Mouse (Mus musculus) mature B cell (primary cell): ENCODE measurements around the gene Gnpat.

ENCODE experiments used
- in situ Hi-C: fragments of 300-500 bp; cut with MboI; formaldehyde crosslinking; loops from 2 replicates; pipeline ENCODE4 v1.14.3; 2019

Gnpat gene

DNA sequence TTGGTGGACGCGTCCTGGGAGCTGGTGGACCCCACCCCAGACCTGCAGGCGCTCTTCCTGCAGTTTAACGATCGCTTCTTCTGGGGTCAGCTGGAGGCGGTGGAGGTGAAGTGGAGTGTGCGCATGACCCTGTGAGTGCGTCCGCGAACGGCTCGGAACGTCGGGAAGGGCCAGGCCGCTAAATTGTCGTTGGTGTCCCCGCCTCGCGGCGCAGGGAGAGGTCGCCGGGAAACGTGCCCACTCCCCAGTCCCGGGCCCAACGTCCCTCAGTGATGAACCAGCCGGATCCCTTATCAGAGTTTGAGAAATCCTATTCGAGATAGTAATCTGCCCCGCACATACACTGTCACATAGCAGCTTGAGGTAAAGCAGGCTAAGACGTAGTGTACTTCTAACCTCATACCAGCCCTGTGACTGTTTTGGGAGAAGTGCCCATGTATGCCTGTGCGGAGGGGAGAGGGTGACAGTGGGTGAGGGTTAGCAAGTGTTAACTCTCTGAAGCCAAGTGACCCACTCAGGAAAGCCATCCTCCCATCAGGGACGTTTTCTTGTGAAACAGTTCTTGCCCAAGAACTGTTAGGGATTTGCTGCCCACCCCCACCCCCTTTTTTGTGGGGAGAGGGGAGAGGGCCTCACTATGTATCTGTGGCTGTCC lies 35.5 kb downstream of the Gnpat start:
- in situ Hi-C loops: no loop called here

DNA sequence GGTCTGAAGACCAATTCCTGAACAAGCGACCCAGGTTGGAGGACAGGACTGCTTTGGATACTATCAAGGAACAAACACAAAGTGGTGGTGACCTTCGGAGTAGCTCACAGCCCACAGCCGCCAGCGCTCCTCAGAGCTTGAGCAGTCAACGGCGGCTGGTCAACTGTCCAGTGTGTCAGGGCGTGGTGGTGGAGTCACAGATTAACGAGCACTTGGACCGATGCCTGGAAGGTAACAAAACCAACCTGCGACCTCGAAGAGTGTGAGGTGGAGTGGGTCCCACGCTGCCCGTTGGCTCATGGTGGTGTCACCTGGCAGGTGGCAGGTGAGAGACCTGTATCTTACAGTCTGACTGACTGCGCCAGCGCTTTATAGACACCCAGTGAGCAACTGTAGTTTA lies 40.4 kb downstream of the Gnpat start:
- in situ Hi-C loops: no loop called here

GRCm38 (mm10) chr8:124905482-124905881 lies 42.6 kb downstream of the Gnpat start:
- in situ Hi-C loops: no loop called here

DNA sequence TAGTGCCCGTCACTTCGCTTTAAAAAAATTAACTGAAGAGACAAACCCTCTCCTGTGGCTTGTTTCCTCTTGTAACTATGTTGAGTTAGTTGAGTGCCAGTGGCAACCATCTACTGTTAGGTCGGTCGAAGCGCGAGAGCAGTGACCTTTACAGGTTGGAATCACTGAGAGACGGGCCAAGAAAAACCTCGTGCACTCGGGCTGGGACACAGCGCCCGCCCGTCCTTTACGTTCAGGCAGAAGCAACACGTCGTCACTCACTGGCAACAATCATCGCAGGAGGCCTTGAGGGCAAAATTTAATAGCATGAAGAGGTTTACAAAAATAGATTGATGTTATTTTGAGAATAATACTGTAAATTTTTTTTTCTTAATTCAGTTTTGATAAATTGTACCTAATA lies 47.1 kb downstream of the Gnpat start:
- in situ Hi-C loops: no loop called here

DNA sequence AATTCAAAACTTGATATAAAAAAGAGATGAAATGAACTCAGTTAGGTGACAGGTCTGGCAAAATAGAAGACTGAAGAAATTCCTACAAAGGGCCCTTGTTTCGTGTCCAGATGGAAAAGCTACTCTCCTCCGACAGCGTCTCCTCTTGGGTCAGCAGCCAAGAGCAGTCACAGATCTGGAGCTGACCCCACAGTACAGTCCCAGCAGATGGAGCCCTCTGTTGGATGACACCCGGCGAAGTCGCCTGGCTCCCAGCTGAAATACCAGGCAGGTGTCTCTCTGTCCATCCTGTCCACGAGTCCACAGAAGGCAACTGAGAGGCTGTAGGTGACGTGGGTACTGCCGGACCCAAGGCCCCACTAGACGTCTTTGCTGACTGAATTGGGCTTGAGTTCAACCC lies 47.5 kb downstream of the Gnpat start:
- in situ Hi-C loops: no loop called here

DNA sequence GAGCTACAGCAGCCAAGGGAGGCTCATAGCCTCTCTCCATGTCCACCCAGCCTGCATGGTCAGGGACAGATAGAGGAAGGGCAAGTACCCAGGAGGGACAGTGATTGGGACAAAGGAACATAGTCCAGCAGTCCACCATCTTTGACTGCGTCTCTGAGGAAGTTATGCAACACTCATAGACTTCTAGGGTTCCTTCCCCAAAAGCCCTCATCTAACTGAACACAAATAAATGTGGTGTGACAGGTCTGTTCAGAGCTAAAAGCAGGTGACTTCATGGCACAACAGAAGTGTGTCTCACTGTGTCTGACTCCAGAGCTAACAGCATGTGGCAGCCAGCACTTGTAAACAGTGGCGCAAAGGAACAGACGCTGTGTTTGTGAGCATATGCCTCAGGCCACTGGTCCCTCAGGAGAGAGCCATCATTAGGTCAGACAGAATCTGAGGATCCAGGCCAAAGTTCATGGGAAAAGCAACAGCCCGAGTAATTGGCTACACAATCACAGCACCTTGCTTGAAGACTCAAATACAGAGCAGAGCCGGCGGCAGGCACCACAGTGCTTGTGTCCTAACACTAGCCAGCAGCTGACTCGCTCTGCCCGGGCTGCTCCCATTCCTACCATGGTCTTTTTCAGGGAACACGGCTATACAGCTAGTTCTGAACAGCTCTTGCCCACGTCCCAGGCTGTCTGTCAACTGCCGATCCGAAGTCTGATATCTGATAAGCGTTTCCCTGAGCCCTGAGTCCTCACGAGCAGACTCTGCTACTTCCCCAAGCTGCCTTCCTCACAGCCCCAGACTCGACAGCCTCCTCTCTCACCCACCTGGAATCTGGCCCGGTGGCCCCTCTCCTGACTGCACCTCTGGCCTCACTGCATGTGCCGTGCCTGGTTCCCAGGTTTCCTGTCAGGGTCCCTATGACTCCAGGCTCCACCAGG lies 49.4 kb downstream of the Gnpat start:
- in situ Hi-C loops: no loop called here

DNA sequence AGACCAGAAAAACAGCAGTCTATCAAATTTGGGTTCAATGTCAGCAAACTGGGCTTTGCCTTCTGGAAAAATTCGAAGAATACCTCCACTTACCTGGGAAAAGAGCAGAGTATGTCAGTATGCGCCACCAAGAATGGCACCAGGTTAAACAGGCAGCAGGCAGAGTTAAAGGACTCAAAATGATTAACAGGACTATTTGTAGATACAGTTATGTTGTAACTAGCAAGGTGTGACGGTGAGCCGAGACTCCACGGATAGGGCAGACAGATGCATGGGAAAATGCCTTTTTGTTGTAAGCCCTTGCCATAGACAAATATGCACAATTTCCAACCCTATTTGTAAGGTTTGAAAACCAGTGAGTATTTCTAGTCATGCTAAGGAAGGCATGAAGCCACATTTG lies 51.2 kb downstream of the Gnpat start:
- in situ Hi-C loops: no loop called here

GRCm38 (mm10) chr8:124917741-124918484 lies 55.1 kb downstream of the Gnpat start:
- in situ Hi-C loops: no loop called here

DNA sequence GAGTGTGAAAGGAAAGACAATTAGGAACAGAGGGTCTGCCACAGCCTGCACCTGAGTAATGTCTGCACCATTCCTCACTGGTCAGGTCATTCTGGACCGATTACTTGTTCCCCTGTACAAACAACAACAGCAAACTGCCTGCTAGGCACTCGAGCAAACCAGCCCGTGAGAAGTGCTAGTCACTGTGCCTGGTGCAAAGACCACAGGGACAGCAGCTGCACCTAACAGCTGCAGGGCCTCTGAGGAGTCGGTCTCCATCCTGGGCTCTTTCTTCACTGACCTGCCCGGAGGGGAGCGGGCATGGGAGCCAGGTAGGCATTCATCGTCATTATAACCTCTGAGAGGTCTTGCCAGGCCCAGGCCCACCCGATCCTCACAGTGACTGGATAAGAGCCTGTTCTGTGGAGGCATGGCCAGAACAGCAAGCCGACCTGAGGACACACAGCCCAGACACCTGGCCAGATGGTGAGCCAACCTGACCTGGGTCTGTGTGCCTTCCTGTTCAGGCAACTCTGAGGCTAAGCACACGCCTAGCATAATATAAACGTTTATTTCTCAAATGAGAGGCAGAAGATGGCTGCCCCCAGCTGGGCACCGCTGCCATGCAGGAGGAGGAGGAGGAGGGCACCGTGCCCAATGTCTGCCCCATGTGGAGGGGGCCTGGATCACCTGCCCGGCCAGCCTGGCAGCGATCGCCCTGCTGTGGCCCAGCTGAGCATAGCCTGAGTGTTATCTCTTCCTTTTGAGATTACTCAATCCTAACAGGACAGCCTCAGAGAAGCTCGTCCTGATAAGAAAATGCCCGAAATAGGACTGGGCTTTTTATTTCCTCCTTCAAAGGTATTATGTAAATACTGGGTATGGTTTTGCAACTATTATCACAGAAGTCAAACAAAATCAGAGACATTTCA lies 58.8 kb downstream of the Gnpat start:
- in situ Hi-C loops: no loop called here

DNA sequence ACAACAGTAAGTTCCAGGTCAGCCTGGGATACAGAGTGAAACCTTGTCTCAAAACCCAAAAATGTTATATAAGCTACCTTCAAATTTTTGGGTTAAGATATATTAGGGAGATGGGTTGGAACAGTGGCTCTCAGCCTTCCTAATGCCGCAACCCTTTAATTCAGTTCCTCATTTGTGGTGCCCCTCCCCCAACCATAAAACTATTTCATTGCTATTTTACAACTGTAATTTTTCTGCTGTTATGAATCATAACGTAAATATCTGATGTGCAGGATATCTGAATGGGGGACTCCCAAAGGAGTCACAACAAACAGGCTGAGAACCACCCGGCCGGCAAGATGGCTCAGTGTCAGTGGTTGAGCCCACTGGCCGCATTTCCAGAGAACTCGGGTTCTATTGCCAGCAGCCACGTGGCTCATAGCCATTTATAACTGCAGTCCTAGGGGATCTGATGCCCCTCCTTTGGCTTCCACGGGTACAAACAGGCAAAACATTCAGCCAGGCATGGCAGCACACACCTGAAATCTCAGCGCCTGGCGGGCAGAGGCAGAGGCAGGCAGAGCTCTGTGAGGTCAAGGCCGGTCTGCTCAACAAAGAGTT lies 59.8 kb downstream of the Gnpat start:
- in situ Hi-C loops: no loop called here

DNA sequence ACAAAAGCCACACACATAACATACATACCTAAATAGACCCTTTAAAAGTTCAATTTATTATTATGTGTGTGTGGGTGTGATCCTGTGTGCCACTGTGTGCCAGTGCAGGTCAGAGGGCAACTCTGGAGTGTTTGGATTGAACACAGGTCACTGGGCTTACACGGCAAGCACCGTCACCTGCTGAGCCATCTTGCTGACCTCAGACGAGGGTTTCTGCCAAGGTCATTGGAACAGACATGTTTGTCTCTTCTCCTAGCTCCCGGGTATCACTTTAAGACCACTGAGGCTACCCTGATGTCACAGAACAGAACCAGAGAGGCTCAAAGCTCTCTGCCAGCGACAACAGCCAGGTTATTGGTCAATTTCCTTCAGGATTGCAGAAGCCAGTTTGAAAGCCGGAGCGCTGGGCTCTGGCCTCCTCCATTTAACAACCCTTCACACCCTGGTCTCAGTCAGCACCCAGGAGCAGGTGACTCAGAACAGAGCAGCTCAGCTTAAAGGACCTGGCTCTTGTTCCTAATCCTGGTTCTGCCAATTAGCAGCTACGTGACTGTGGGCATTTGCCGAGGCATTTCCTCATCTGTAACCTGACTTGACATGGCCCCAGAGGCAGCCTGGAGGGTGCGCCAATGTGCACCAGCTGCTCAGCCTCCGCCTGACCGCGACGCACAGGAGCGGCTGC lies 61.3 kb downstream of the Gnpat start:
- in situ Hi-C loops: no loop called here

DNA sequence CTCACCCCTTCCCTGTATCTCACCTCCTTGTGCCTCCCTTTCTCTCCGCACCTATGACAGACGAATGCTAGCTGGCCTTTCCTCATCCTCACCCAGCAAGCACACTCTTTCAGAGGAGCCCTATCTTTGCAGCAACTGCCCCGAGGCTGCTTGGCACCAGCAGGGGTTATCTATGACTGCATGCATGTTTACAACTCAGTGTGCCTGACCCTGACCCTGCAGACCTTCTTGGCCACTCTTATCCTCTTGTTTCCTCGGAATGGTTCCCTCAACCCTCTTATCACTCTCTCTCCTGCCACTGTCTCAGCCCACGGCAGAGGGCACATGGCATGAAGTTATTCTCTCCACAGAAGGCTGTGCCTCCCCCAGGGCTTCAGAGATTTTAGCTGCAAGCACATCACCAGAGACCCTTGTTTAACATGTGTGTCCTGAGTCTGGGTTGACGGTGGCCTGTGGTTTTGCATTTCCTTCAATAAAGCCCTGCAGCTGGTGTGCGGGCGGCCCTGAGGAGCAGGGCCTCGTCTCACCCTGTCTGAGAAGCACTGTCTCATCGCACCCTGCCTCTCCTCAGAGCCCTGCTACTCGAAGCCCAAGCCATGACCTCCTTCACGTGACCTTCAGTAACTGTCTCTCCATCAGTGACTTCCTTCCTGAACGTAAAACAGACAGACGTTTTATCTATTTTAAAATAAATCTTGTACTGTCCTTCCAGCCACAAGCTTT lies 62.9 kb downstream of the Gnpat start:
- in situ Hi-C loops: no loop called here

GRCm38 (mm10) chr8:124926351-124926771 lies 63.5 kb downstream of the Gnpat start:
- in situ Hi-C loops: no loop called here

GRCm38 (mm10) chr8:124929006-124929405 lies 66.2 kb downstream of the Gnpat start:
- in situ Hi-C loops: no loop called here

- in situ Hi-C loops: no loop called here
Observed at GRCm38 (mm10) chr8:124930086-124930485, 67.3 kb downstream of the Gnpat start.

DNA sequence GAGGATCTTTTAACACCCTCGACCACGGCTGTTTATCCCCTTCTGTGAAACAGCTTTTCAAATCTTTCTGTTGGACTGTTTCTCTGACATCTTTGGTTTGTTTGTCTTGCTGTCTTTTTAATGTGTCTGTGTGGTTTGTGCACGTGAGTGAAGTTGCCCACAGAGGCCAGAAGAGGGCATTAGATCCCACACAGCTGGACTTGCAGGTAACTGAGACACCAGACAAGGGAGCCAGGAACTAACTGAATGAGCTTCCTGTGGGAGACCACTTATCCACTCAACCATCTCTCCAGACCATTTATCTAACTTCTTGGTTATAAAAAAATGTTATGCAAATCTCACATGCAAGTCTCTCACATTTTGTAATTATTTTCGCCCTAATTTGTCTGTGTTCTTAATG lies 67.8 kb downstream of the Gnpat start:
- in situ Hi-C loops: no loop called here

DNA sequence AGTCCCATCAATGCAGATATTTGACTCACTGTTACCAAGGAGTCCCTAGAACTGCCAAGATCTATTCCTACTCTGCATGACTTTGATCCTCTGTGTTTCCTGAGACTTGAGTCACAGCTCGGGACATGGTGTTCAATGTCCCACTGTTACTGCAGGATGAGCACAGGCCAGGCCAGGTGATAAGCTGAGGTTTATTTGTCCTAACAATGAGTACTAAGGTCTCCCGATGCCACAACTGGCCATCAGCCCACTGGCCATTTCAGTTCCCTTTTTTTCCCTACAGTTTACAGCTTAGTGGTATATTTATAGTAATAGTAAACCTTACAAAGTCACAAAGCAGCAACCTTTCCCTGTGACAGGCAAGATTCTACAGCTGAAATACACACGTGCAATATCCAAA lies 69.6 kb downstream of the Gnpat start:
- in situ Hi-C loops: no loop called here

DNA sequence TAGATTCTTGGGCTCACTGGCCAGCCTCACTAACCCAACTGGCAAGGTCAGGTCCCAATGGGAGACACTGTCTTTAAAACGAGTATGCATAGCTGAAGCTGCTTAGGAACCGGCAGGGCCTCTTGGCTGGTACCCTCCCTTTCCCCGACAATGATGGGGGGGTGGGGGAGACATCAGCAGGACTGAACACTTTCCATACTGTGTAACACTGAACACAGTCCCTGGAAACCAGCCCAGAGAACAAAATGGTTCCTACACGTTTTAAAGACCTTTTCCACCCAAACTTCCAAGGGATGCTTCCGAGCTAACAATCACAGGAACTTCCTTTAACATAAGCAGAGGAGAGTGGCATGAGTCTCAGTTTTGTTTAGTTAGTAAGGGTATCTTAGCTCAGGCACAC lies 72.3 kb downstream of the Gnpat start:
- in situ Hi-C loops: no loop called here

- in situ Hi-C loops: no loop called here
Observed at GRCm38 (mm10) chr8:124936699-124937098, 73.9 kb downstream of the Gnpat start.

GRCm38 (mm10) chr8:124937293-124937692 lies 74.5 kb downstream of the Gnpat start:
- in situ Hi-C loops: no loop called here
